ENCODE assay signal across 7 mouse cellular contexts in the genomic region with DNA sequence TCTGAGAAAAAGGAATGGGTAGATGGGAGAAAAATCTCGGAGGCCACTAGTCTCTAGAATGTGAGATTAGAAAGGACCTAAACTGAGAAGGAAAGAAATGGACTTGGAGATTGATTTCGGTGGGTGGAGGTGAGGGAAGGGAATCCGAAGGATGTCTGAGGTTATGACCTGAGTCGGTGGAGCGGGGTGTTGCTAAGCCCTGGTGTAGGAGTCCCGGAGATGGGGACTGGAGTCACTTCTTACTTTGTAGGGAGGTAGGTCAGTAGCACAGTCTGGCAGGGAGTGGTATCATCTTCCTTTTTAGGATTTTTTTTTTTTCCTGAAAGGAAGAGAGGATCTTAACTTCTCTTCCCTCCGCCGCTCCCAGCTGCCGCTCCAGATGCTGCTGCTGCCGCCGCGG. TPM values are rescaled to one million over a fixed set of nuclear protein-coding genes. Genes with fewer than 3 reads are reported as not detected.
DNase-seq lines count a peak whose midpoint lies in the region; ATAC-seq and TF ChIP-seq lines count a peak whose summit lies in the region.

No protein-coding gene starts in this region.

- H3K27ac ChIP-seq in liver, embryonic 11.5 days (ENCODE audit: low read depth, low read length) = no peak overlapping the region
- H3K27ac ChIP-seq in embryonic facial prominence, embryonic 13.5 days = no peak overlapping the region
- H3K27ac ChIP-seq in intestine, embryonic 16.5 days (ENCODE audit: low read length) = no peak overlapping the region
- no peak overlapping the region; the same call in 1 of the 2 replicates for H3K27ac ChIP-seq in olfactory bulb, adult 2 months (ENCODE audit: insufficient read depth, low read depth, low read length)

- WGBS in liver, embryonic 11.5 days = 4% methylated on average over 12 of the region's 12 CpGs
- 2% methylated on average over 12 of the region's 12 CpGs for WGBS in embryonic facial prominence, embryonic 13.5 days
- 3% methylated on average over 12 of the region's 12 CpGs for WGBS in intestine, embryonic 16.5 days
- 6% methylated on average over 12 of the region's 12 CpGs for WGBS in olfactory bulb, adult 2 months

- H3K9ac ChIP-seq in liver, embryonic 11.5 days (ENCODE audit: low read depth, low read length) = no peak overlapping the region
- H3K9ac ChIP-seq in embryonic facial prominence, embryonic 13.5 days = peak overlapping the region; percentile 90
- peak overlapping the region; percentile 67 for H3K9ac ChIP-seq in intestine, embryonic 16.5 days (ENCODE audit: low read depth, low read length)

- H3K4me2 ChIP-seq in liver, embryonic 11.5 days = peak overlapping the region; percentile 92
- H3K4me2 ChIP-seq in embryonic facial prominence, embryonic 13.5 days = peak overlapping the region; percentile 87
- peak overlapping the region; percentile 87 for H3K4me2 ChIP-seq in intestine, embryonic 16.5 days (ENCODE audit: low read depth, low read length)

- no peaks in the 10 kb centered on the region for H3K9me3 ChIP-seq in liver, embryonic 11.5 days (ENCODE audit: control insufficient read depth, low read length)
- no peaks in the 10 kb centered on the region for H3K9me3 ChIP-seq in embryonic facial prominence, embryonic 13.5 days
- no peaks in the 10 kb centered on the region for H3K9me3 ChIP-seq in intestine, embryonic 16.5 days (ENCODE audit: control insufficient read depth, low read length)

- no peaks in the 10 kb centered on the region for H3K36me3 ChIP-seq in liver, embryonic 11.5 days (ENCODE audit: control insufficient read depth, insufficient read depth, low read length)
- H3K36me3 ChIP-seq in embryonic facial prominence, embryonic 13.5 days = no peaks in the 10 kb centered on the region
- H3K36me3 ChIP-seq in intestine, embryonic 16.5 days (ENCODE audit: control insufficient read depth, insufficient read depth, low read length) = no peaks in the 10 kb centered on the region

- peak overlapping the region; percentile 73 for H3K4me3 ChIP-seq in liver, embryonic 11.5 days (ENCODE audit: low read depth, low read length)
- peak overlapping the region; percentile 77 for H3K4me3 ChIP-seq in embryonic facial prominence, embryonic 13.5 days
- peak overlapping the region; percentile 76 for H3K4me3 ChIP-seq in intestine, embryonic 16.5 days (ENCODE audit: low read length)
- H3K4me3 ChIP-seq in olfactory bulb, adult 2 months (ENCODE audit: insufficient read depth, low read depth, low read length) = peak overlapping the region; percentile 78

- no peak for TF ChIP-seq POLR2A in olfactory bulb, adult 2 months (IDR thresholded peaks at IDR 0.05; ENCODE audit: insufficient read depth, low read depth, low read length)

- ATAC-seq in liver, embryonic 11.5 days (replicated peaks; ENCODE audit: low FRiP score) = no peak
- ATAC-seq in embryonic facial prominence, embryonic 13.5 days (ENCODE audit: insufficient number of reproducible peaks, insufficient read depth, low FRiP score, low TSS enrichment, low read depth) = no peak
- no peak for ATAC-seq in intestine, embryonic 16.5 days

- H3K4me1 ChIP-seq in liver, embryonic 11.5 days (replicated peaks; ENCODE audit: control insufficient read depth, insufficient read depth, low read length) = peaks cover 8% of the 10 kb centered on the region
- H3K4me1 ChIP-seq in embryonic facial prominence, embryonic 13.5 days = peaks cover 45% of the 10 kb centered on the region
- peaks cover 34% of the 10 kb centered on the region for H3K4me1 ChIP-seq in intestine, embryonic 16.5 days (ENCODE audit: control insufficient read depth, insufficient read depth, low read length)
- peaks cover 21% of the 10 kb centered on the region for H3K4me1 ChIP-seq in olfactory bulb, adult 2 months (ENCODE audit: control insufficient read depth, insufficient read depth, low read length)

- TF ChIP-seq CTCF in olfactory bulb, adult 2 months (IDR thresholded peaks at IDR 0.05; ENCODE audit: insufficient read depth, low read depth, low read length) = no peak

- H3K27me3 ChIP-seq in liver, embryonic 11.5 days (replicated peaks; ENCODE audit: control insufficient read depth, insufficient read depth, low read length) = peaks cover 74% of the 10 kb centered on the region
- H3K27me3 ChIP-seq in embryonic facial prominence, embryonic 13.5 days = peaks cover 46% of the 10 kb centered on the region
- H3K27me3 ChIP-seq in intestine, embryonic 16.5 days (replicated peaks; ENCODE audit: control insufficient read depth, insufficient read depth, low read length) = peaks cover 57% of the 10 kb centered on the region

- DNase-seq in liver, embryonic 11.5 days (ENCODE audit: low spot score) = no peak
- DNase-seq in liver = no peak
- DNase-seq in right cerebral cortex, postnatal 10 days (ENCODE audit: low spot score in 2 of 2) = no peak
- no peak for DNase-seq in cerebellum, postnatal 36 days

RNA-seq across cellular contexts. Expression of a gene that starts 1.1 kb away (rescaled TPM):
- 11.5 and 14.1 TPM in 2 replicates for polyA plus RNA-seq in liver, embryonic 11.5 days (2014; fragmentation: Nextera tagmentation; extraction: Ambion mirVana)
- polyA plus RNA-seq in embryonic facial prominence, embryonic 13.5 days (2015; fragmentation: Nextera tagmentation; extraction: Ambion mirVana) = 44.7 and 45.9 TPM in 2 replicates
- 18.2 and 20.2 TPM in 2 replicates for polyA plus RNA-seq in intestine, embryonic 16.5 days (2015; fragmentation: Nextera tagmentation; extraction: Ambion mirVana)
- not detected in 2 replicates for polyA plus RNA-seq in olfactory bulb, adult 2 months (2012; ENCODE audit: insufficient read depth, insufficient read length, low replicate concordance, missing spikeins)

RNA-seq across cellular contexts. Expression of a gene that starts 9.5 kb away (rescaled TPM):
- polyA plus RNA-seq in liver, embryonic 11.5 days (2014; fragmentation: Nextera tagmentation; extraction: Ambion mirVana) = 169 TPM in 2 replicates
- polyA plus RNA-seq in embryonic facial prominence, embryonic 13.5 days (2015; fragmentation: Nextera tagmentation; extraction: Ambion mirVana) = 137 and 155 TPM in 2 replicates
- polyA plus RNA-seq in intestine, embryonic 16.5 days (2015; fragmentation: Nextera tagmentation; extraction: Ambion mirVana) = 107 and 112 TPM in 2 replicates
- polyA plus RNA-seq in olfactory bulb, adult 2 months (2012; ENCODE audit: insufficient read depth, insufficient read length, low replicate concordance, missing spikeins) = 837 TPM in 1 of 2 replicates, not detected in the other

RNA-seq across cellular contexts. Expression of a gene that starts 14.2 kb away (rescaled TPM):
- polyA plus RNA-seq in liver, embryonic 11.5 days (2014; fragmentation: Nextera tagmentation; extraction: Ambion mirVana) = 2.4 and 2.6 TPM in 2 replicates
- 5.6 and 5.9 TPM in 2 replicates for polyA plus RNA-seq in embryonic facial prominence, embryonic 13.5 days (2015; fragmentation: Nextera tagmentation; extraction: Ambion mirVana)
- polyA plus RNA-seq in intestine, embryonic 16.5 days (2015; fragmentation: Nextera tagmentation; extraction: Ambion mirVana) = 7.9 and 8.0 TPM in 2 replicates
- polyA plus RNA-seq in olfactory bulb, adult 2 months (2012; ENCODE audit: insufficient read depth, insufficient read length, low replicate concordance, missing spikeins) = not detected in 2 replicates

RNA-seq across cellular contexts. Expression of a gene that starts 18.5 kb away (rescaled TPM):
- 0.22 TPM in 1 of 2 replicates, not detected in the other for polyA plus RNA-seq in liver, embryonic 11.5 days (2014; fragmentation: Nextera tagmentation; extraction: Ambion mirVana)
- polyA plus RNA-seq in embryonic facial prominence, embryonic 13.5 days (2015; fragmentation: Nextera tagmentation; extraction: Ambion mirVana) = not detected in 2 replicates
- not detected in 2 replicates for polyA plus RNA-seq in intestine, embryonic 16.5 days (2015; fragmentation: Nextera tagmentation; extraction: Ambion mirVana)
- polyA plus RNA-seq in olfactory bulb, adult 2 months (2012; ENCODE audit: insufficient read depth, insufficient read length, low replicate concordance, missing spikeins) = not detected in 2 replicates

RNA-seq across cellular contexts. Expression of a gene that starts 27.6 kb away (rescaled TPM):
- 82.9 and 88.9 TPM in 2 replicates for polyA plus RNA-seq in liver, embryonic 11.5 days (2014; fragmentation: Nextera tagmentation; extraction: Ambion mirVana)
- 63.8 and 70.5 TPM in 2 replicates for polyA plus RNA-seq in embryonic facial prominence, embryonic 13.5 days (2015; fragmentation: Nextera tagmentation; extraction: Ambion mirVana)
- polyA plus RNA-seq in intestine, embryonic 16.5 days (2015; fragmentation: Nextera tagmentation; extraction: Ambion mirVana) = 75.0 and 87.4 TPM in 2 replicates
- polyA plus RNA-seq in olfactory bulb, adult 2 months (2012; ENCODE audit: insufficient read depth, insufficient read length, low replicate concordance, missing spikeins) = not detected in 2 replicates

Comparison
In these comparisons a context has a peak if more than half of its experiments do, and no peak if none do; other contexts are left out.
1. RNA of a gene that starts 1.1 kb away (polyA plus RNA-seq): 44.7 to 45.9 TPM in embryonic facial prominence, embryonic 13.5 days, 18.2 to 20.2 TPM in intestine, embryonic 16.5 days and 11.5 to 14.1 TPM in liver, embryonic 11.5 days; not detected in olfactory bulb, adult 2 months; every median in the first group is over 10 times any median in the second.
2. Peak in every context shown above with its lines, with median percentiles within 50 percentile points of each other: H3K4me2 ChIP-seq and H3K4me3 ChIP-seq.